Mouse (Mus musculus) naive thymus-derived CD4-positive, alpha-beta T cell, adult 2 months (primary cell): Measurements from ENCODE around the gene Gpr142.

ENCODE experiments used
- DNase-seq: peaks from one replicate; pipeline ENCODE4 v3.0.0-alpha.2; 2011; ENCODE audit warnings: low read depth

Gpr142 gene

GRCm38 (mm10) chr11:114801906-114802305 lies 3.2 kb downstream of the Gpr142 start:
- no peak for DNase-seq

DNA sequence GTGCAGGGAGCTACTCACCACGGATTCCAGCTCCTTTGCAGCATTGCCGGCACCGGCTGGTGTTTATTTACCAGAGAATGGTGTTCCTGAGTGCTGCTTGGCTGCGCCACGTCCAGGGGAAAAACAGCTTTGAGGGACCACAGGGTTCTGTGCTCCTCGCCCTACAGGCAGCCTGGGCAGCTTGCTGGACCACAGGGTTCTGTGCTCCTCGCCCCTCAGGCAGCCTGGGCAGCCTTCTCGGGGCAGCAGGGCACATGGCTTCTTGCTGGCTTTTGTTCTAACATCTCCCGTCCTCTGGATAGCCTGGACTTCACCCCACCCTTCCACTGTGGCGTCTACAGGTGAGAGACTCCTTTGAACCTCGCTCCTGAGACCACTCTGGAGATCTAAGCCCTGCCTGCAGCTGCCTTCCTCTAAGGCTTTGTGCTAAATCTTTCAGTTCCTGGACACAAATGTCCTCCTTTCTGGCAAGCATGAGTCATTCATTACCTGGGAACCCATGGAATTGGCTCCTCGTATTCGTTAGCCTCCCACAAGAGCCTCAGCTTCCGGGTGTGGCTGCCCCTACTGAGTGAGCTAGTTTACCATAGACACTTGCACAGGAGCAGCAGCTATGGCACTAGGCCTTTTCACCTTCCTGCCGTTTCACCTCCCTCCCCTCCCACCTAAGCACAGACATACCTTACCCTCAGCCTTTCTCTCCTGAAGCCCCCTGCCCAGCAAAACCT lies 4.0 kb downstream of the Gpr142 start:
- DNase-seq, result no peak

DNA sequence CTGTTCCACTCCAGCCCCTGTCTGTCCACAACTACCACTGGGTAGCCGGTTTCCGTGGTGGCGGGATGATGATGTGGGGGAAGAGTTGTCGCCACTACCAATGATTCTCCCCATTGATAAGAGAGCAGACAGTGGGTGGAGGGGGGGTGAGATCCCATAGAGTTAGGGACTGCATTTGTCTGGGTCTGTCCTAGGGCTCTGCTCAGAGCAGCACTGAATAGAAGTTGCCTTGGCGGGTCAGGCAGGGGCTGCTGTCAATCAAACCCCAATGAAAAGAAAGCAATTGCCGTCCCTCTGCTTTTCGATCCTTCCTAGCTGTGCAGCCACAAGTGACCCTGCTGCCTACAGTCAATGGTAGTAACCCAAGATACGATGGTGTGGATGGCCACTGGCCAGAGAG lies 5.3 kb downstream of the Gpr142 start:
- no peak for DNase-seq

GRCm38 (mm10) chr11:114807025-114807424 lies 8.3 kb downstream of the Gpr142 start:
- DNase-seq, result no peak

GRCm38 (mm10) chr11:114807686-114808427 lies 9.1 kb downstream of the Gpr142 start:
- DNase-seq, result peak; percentile 71

- peak; percentile 47 for DNase-seq
Observed at GRCm38 (mm10) chr11:114809371-114809770, 10.6 kb downstream of the Gpr142 start.

DNA sequence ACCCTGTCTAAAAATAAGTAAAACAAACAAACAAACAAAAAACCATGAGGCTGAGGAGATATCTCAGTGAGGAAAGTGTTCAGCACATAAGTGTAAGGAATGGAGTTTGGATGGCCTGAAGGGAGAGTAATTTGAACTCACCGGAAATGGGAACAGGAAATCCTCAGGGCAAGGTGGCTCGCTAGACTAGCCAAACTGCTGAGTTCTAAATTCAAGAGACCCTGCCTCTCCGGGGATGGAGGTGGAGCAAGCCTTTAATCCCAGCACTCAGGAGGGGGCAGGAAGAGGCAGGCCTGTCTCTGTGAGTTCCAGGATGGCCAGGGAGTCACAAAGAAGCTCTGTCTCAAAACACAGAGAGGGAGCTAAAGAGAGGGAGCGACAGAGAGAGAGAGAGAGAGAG lies 11.6 kb downstream of the Gpr142 start:
- no peak for DNase-seq

- DNase-seq, result peak; percentile 91
Observed at GRCm38 (mm10) chr11:114812731-114813240, 14.1 kb downstream of the Gpr142 start.

DNA sequence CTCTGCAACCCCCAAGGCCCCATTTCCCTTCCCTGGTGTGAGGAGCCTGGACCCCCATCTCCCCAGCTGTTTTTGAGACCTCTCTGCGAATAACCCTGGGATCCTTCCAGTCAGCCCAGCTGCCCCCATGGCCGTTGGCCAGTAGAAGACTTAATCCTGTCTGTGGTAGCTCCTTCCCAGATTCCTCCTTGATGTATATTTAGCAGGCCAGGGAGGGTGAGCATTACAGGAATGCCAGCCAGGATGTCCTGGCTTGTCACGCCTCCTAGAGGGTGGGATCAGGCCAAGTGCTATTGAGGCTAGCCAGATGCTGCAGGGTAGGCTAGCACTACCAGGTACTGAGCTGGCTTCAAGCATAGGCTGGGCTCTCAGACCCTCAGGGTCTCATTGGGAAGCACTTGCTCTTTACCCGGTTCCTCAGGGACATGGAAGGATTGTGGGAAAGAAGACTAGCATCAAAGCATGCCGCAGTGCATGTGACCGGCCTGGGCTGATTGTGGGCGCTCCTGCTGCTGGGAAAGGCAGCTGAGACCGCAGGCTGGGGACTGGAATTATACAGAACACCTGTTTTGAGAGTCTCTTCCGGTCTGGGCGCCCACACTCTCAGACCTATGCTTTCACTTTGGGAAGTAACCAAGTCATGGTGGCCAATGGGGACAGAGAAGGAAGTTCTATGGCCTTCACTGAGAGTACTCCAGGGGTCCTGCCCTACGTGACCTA lies 16.3 kb downstream of the Gpr142 start:
- DNase-seq, result no peak

DNA sequence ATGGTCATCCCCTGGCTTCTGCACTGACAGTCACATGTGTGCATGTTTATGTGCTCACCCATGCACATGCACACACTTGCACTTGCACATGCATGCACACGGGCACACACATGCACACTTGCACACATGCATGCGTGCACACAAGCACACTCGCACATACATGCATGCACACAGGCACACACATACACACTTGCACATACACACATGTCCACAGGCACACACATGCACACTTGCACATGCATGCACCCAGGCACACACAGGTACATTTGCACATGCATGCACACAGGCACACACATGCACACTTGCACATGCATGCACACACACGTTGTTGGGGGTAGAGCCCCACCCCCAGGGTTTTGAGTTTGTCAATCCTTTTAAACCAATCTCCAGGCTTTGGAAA lies 18.2 kb downstream of the Gpr142 start:
- DNase-seq, result no peak

DNA sequence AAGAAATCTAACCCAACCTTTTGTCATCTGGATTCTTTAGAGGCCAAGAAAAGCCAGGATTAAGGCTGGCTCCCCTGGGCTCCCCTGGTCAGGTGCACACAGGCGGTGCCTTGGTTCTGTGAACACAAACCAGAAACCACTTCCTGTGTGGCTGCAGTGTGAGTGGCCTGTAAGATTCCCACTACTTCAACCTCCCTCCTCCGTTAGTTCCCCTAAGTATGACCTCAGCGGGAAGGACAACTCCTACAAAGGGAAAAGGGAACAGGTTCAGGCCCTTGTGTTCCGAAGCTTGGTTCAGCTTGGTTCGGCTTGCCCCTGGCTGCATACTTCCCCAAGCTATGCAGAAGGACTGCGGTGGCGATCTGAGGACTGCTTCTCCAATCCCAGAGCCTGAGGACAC lies 19.5 kb downstream of the Gpr142 start:
- DNase-seq, result no peak

- no peak for DNase-seq
Observed at GRCm38 (mm10) chr11:114819110-114819509, 20.4 kb downstream of the Gpr142 start.

GRCm38 (mm10) chr11:114820444-114820843 lies 21.7 kb downstream of the Gpr142 start:
- DNase-seq, result no peak

- DNase-seq, result no peak
Observed at GRCm38 (mm10) chr11:114821325-114821724, 22.6 kb downstream of the Gpr142 start.

DNA sequence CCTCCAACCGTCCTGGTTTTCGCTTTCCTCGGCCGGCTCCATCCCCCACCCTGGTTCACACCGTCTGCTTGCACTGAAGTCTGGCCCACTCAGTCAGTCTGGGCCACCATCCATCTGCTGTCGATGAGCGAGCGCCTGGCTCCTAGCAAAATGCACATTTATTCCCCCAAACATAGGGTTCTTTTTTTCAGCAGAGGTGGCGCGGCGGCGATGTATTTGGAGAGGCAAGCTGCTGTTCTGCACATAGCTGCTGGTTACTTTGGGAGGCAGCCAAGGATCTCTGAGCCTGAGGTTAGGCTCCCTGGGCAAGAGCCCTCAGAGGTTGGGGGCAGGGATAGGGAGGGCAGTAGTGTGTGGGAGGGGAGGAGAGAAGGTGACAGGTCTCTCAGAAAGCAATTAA lies 24.0 kb downstream of the Gpr142 start:
- no peak for DNase-seq

DNA sequence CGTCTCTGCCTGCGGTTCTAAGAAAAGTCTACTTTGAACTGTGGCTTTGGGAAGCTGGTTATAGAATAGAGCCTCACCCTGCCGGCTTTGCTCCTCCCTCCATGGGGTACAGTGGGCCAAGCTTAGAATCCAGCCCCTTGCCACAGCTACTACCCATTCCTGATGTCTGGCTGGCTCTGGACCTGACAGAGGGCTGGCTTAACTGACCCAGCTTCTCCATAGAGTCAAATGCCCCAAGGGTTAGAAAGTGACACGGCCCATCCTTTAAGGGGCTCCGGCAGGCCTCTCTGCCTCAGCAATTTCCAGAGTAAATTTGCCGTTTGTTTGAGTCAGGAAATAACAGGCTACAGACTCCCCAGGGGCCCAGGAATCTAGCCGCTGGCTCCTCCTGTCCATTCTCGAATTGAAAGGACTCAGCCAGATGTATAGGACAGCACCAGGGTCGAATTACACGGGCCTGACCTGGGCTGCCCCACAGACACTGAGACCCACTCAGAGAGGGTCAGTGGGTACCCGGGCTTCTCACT lies 24.5 kb downstream of the Gpr142 start:
- DNase-seq, result no peak

GRCm38 (mm10) chr11:114826686-114827085 lies 28.0 kb downstream of the Gpr142 start:
- DNase-seq, result no peak

- no peak for DNase-seq
Observed at GRCm38 (mm10) chr11:114829499-114830432, 31.0 kb downstream of the Gpr142 start.

DNA sequence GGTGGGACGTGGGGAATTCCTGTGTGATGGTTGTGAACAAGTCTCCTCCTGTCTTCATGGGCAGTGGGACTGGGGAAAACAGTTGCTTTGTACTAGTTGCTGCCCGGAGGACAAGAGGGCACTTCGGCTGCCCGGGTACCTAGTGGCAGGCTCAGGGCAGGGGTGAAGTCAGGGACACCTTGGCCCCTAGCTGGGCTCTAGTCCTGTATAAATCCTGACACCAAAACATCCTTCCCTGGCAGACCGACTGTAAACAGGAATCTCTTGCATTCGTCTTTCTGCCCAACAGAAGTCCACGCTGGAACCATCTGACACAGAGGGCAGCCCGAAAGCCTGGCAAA lies 31.7 kb downstream of the Gpr142 start:
- DNase-seq, result no peak

DNA sequence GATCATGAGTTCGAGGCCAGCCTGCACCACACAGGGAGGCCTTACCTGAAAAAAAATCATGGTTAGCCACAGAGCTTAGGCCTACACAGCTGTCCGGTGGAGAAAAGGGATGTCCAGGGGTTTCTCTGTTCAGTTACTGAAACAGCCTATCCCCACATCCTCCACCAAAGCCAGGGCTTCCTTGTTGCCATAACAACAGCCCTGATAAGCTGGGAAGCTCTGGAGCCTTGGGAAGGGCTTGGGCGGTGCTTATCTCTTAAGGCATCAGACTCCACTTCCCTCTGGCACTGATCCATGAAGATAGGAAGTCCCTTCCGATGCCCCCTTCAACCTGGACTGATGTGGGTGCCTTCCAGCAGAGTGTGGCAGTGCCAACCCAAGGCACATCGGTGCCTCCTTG lies 34.4 kb downstream of the Gpr142 start:
- no peak for DNase-seq

DNA sequence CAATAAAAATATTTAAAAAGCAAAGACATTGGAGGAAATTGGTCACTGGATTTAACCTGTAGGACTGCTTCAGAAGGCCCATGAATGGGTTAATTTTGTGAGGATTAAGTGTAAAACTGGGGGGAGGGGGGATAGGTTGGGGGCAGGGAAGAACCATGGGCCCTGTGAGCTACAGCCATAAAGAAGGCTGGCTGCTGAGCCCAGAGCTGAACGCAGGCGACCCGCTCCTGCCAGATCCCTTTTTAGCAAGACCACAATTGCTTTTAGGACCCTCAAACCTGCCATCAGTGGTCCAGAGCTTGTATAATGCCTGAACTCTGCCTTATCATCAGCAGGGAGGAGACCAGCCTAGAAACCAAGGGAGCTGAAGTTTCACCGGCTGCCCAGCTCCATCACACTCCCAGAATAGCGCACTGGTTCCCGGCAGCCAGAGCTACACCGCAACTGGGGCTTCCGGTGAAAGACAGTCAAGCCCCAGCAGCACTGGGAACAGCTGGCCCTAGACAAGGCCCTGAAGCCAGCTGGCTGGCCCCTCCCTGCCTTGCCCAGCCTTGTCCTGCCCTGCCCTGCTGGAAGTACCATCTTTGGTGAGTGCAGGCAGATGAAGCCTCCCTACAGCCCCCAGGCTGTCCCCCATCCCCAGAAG lies 45.2 kb downstream of the Gpr142 start:
- DNase-seq, result no peak
